Mouse (Mus musculus): ENCODE data around the gene Shroom3.

The Shroom3 gene

DNA sequence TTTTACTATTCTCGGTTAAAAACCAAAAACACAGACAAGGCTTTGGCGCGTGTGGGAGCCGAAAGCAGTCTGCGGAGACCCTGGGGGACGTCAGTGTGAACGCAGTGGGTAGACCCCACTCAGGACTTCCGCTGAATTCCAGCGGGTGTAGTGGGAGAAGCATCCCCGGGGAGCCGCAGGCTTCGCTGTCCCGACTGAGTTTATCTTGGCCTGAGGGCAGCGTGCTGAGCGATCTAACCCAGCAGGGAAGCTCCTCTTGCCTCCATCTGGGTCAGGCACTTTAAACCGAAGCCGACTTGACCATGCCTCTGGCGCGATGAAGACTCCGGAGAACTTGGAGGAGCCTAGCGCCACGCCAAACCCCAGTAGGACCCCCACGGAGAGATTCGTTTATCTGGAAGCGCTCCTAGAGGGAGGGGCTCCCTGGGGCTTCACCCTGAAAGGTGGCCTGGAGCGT lies at the start of gene Shroom3:
Gene Shroom3 (plus strand): TSS at position 85 of the 457 bp plus-strand sequence.
- peak; percentile 79 for DNase-seq (ENCODE audit: low read depth, low spot score)

DNA sequence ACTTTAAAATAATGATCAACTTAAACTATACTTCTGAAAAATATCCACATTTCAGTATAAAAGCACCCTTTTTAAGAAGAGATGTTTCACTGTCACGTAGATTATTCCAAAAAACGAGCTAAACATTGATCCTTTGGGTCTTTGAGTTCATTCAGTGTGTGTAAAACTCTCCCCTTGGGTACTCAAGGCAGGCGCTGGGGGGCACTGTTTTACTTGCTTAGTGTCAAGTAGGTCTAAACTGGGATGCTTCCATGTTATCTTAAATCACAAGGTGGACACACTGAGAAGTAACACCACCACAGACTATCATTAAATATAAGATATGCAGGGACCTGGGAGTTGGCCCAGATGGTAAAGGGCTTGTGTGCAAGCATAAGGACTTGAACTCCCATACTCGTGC lies 49.7 kb upstream of the Shroom3 start:
- DNase-seq (ENCODE audit: low read depth, low spot score) = peak; percentile 33

GRCm38 (mm10) chr5:92634916-92635315 lies 48.3 kb upstream of the Shroom3 start:
- no peak for DNase-seq (ENCODE audit: low read depth, low spot score)

GRCm38 (mm10) chr5:92635891-92636290 lies 47.3 kb upstream of the Shroom3 start:
- no peak for DNase-seq (ENCODE audit: low read depth, low spot score)

- DNase-seq (ENCODE audit: low read depth, low spot score) = no peak
These were observed 42.4 kb upstream of the Shroom3 start for GRCm38 (mm10) chr5:92640861-92641260.

DNA sequence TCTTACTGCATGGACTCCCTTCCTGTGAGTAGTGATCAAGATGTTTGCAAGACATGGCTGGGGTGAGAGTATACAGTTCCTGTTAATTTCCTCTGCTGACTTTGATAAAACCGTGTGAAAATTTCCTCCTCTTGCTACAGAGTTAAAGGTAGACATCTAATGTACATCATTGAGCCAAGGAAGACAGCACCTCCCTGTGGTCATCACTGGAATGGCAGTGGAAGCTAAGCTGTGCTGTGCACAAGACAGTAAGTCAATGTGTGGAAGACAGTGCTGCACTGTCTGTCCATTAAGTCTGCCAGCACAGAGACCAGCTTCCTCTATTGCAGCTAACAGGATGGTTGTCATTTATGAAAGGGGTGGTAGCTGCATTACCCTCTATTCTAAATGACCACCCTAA lies 27.0 kb upstream of the Shroom3 start:
- DNase-seq (ENCODE audit: low read depth, low spot score) = peak; percentile 31

GRCm38 (mm10) chr5:92664321-92664720 lies 18.9 kb upstream of the Shroom3 start:
- peak; percentile 48 for DNase-seq (ENCODE audit: low read depth, low spot score)

- no peak for DNase-seq (ENCODE audit: low read depth, low spot score)
These were observed 16.4 kb upstream of the Shroom3 start for GRCm38 (mm10) chr5:92666860-92667259.

DNA sequence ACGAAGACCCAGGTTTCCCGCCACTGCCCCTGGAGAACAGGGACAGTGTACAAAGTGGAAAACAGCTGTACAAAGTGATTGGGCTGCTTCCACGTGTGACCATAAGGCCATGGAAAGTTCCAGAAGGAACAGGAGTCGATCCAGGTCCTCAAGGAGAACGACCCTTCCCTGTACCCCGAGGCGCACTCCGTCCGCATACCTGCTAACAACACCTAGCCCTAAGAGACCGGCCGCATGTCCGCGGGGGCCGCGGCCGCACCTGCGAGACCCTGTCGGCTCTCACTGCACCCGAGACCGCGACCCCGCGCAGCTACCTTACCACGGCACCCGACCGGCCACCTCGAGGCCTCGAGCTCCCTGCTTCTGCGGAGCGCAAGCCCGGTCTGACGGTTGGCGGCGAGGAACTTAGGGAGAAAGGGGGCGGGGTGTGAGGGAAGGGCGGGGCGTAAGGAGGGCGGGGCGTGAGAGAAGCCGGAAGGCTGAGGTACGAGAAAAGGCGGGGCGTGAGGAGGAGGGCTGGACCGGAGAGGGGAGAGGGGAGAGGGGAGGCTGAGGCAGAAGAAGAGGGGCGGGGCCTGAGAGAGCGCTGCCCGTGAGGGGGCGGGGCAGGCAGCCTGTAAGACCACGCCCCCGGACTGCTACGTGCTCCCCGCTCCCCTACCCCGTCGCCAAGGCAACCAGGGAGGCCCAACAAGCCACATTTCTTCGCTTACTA lies 8.2 kb upstream of the Shroom3 start, which contains the start of gene Ccdc158:
Gene Ccdc158 (minus strand): TSS at position 413 of the 715 bp plus-strand sequence.
- DNase-seq (ENCODE audit: low read depth, low spot score) = peak; percentile 96

GRCm38 (mm10) chr5:92675574-92675920 lies 7.7 kb upstream of the Shroom3 start:
- DNase-seq (ENCODE audit: low read depth, low spot score) = peak; percentile 30

- peak; percentile 55 for DNase-seq (ENCODE audit: low read depth, low spot score)
These were observed 3.8 kb upstream of the Shroom3 start for GRCm38 (mm10) chr5:92679441-92679840.

- no peak for DNase-seq (ENCODE audit: low read depth, low spot score)
These were observed 1.4 kb upstream of the Shroom3 start for GRCm38 (mm10) chr5:92681861-92682260.

DNA sequence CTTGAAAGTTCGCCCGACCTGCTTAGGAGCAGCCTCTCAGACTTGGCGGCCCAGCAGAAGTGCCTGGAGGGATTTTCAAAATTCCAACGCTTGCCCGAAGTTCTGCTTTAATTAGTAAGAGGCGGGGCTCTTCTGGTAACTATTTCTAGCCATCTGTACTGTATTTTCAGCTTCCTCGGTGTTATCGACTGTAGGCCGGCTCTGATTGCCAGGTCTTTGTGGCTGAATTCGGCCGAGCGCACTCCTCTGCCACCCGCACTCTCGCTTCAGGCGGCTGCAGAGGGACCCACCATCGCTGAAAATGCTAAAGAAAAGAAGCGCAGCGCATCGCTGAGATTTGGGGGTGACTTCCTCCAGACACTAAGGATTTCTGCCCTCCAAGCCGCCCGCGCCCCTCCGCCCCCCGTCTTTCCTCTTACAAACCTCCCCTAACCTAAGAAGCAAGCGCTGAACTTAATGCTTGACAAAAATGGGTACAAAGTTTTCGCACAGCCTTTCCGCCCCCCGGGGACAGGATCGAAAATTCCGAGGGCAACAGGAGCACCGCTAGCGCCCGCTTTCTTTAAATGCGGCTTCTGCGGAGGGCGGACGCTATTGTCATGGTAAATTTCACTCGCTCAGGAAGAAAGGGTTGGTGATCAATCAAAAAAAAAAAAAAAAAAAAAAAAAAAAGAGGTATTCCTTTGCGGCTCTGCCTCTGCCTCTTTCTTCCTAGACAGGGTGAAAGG lies 450 bp upstream of the Shroom3 start:
- DNase-seq (ENCODE audit: low read depth, low spot score) = peak; percentile 84

GRCm38 (mm10) chr5:92683871-92684475 lies 738 bp downstream of the Shroom3 start:
- no peak for DNase-seq (ENCODE audit: low read depth, low spot score)

GRCm38 (mm10) chr5:92684715-92685460 lies 1.7 kb downstream of the Shroom3 start:
- no peak for DNase-seq (ENCODE audit: low read depth, low spot score)

GRCm38 (mm10) chr5:92688124-92688523 lies 4.9 kb downstream of the Shroom3 start:
- no peak for DNase-seq (ENCODE audit: low read depth, low spot score)

DNA sequence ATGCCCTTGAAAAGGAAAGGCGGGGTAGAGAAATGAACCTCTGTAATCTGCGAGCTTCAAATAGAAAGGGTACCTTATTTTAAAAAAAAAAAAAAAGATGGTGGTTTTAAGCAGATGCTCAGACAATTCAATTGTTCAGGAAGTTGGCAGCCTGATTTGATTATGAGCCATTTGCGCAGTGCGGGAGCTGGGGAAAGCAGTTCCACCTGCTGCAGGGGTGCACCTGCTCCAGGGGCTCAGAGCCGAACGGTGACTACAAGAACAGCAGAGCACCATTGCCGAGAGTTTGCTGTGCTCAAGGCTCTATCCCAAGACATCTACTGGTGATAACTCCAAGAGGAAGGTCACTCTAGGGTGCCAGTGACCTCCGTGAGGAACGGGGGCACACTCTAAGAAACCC lies 5.3 kb downstream of the Shroom3 start:
- DNase-seq (ENCODE audit: low read depth, low spot score) = no peak

- no peak for DNase-seq (ENCODE audit: low read depth, low spot score)
These were observed 9.2 kb downstream of the Shroom3 start for GRCm38 (mm10) chr5:92692206-92693007.

DNA sequence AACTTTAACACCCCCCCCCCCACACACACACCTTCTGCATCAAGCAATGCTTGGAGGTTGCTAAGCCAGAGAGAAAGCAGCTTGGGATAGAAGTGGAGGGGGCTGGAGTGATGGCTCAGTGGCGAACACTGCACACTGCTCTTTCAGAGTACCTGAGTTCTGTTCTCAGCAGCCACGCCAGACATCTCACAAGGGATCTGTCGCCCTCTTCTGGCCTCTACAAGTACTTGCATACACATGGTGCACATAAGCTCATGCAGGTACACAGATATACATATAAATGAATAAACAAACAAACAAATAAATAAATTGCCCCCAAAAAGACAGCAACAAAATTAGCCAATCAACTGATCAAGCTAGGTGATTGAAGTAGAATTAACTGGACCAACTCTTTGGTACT lies 10.5 kb downstream of the Shroom3 start:
- peak; percentile 69 for DNase-seq (ENCODE audit: low read depth, low spot score)

- DNase-seq (ENCODE audit: low read depth, low spot score) = no peak
These were observed 11.2 kb downstream of the Shroom3 start for GRCm38 (mm10) chr5:92694316-92694995.
